Mouse (Mus musculus): ENCODE measurements at regions not wholly inside any gene's neighbourhood (a gene's known extent, or its start where the extent isn't known, plus 50 kb on each side); places are given as distances from the start of the nearest gene placed in this dataset.
"Not testable (repeated sequence)": the region's sequence is repeated elsewhere in the genome, so short reads cannot be mapped to it uniquely, and the experiment has no call there.

GRCm38 (mm10) chr9:33080774-33081173 lies 444.8 kb downstream of the Ets1 start:
- in situ Hi-C loops (cut with MboI; ENCODE audit: low pct_unique_long_range_greater_than_20kb in 1 of 2, low sequenced_read_pairs in 2 of 2, unreplicated experiment in 1 of 2) = loop anchor here (25.0 kb wide), 3 partner anchors 493 to 793 kb away; no protein-coding TSS in a partner anchor

GRCm38 (mm10) chr9:33089977-33090376 lies 454.0 kb downstream of the Ets1 start:
- in situ Hi-C loops (cut with MboI; ENCODE audit: low pct_unique_long_range_greater_than_20kb in 1 of 2, low sequenced_read_pairs in 2 of 2, unreplicated experiment in 1 of 2) = loop anchor here (10.0 to 25.0 kb wide), 5 partner anchors 503 to 803 kb away; no protein-coding TSS in a partner anchor

GRCm38 (mm10) chr9:33091664-33092063 lies 455.6 kb downstream of the Ets1 start:
- in situ Hi-C loops (cut with MboI; ENCODE audit: low pct_unique_long_range_greater_than_20kb in 1 of 2, low sequenced_read_pairs in 2 of 2, unreplicated experiment in 1 of 2) = loop anchor here (10.0 to 25.0 kb wide), 5 partner anchors 504 to 804 kb away; no protein-coding TSS in a partner anchor

- in situ Hi-C loops (cut with MboI; ENCODE audit: low pct_unique_long_range_greater_than_20kb in 1 of 2, low sequenced_read_pairs in 2 of 2, unreplicated experiment in 1 of 2) = loop anchor here (10.0 to 25.0 kb wide), 5 partner anchors 508 to 808 kb away; no protein-coding TSS in a partner anchor
Measured at GRCm38 (mm10) chr9:33095654-33096053, 459.6 kb downstream of the Ets1 start.

- in situ Hi-C loops (cut with MboI; ENCODE audit: low pct_unique_long_range_greater_than_20kb in 1 of 2, low sequenced_read_pairs in 2 of 2, unreplicated experiment in 1 of 2) = no loop called here
Measured at GRCm38 (mm10) chr9:33101206-33101605, 465.2 kb downstream of the Ets1 start.

GRCm38 (mm10) chr9:33104623-33105074 lies 468.6 kb downstream of the Ets1 start:
- in situ Hi-C loops (cut with MboI; ENCODE audit: low pct_unique_long_range_greater_than_20kb in 1 of 2, low sequenced_read_pairs in 2 of 2, unreplicated experiment in 1 of 2) = no loop called here

GRCm38 (mm10) chr9:33123841-33124240 lies 487.8 kb downstream of the Ets1 start:
- in situ Hi-C loops (cut with MboI; ENCODE audit: low pct_unique_long_range_greater_than_20kb in 1 of 2, low sequenced_read_pairs in 2 of 2, unreplicated experiment in 1 of 2) = no loop called here

GRCm38 (mm10) chr9:33152186-33152585 lies 516.2 kb downstream of the Ets1 start:
- in situ Hi-C loops (cut with MboI; ENCODE audit: low pct_unique_long_range_greater_than_20kb in 1 of 2, low sequenced_read_pairs in 2 of 2, unreplicated experiment in 1 of 2) = no loop called here

GRCm38 (mm10) chr9:33168159-33168558 lies 532.1 kb downstream of the Ets1 start:
- in situ Hi-C loops (cut with MboI; ENCODE audit: low pct_unique_long_range_greater_than_20kb in 1 of 2, low sequenced_read_pairs in 2 of 2, unreplicated experiment in 1 of 2) = no loop called here

GRCm38 (mm10) chr9:33169093-33169492 lies 533.1 kb downstream of the Ets1 start:
- in situ Hi-C loops (cut with MboI; ENCODE audit: low pct_unique_long_range_greater_than_20kb in 1 of 2, low sequenced_read_pairs in 2 of 2, unreplicated experiment in 1 of 2) = not testable (repeated sequence)

GRCm38 (mm10) chr9:33180066-33180465 lies 544.0 kb downstream of the Ets1 start:
- in situ Hi-C loops (cut with MboI; ENCODE audit: low pct_unique_long_range_greater_than_20kb in 1 of 2, low sequenced_read_pairs in 2 of 2, unreplicated experiment in 1 of 2) = no loop called here

- in situ Hi-C loops (cut with MboI; ENCODE audit: low pct_unique_long_range_greater_than_20kb in 1 of 2, low sequenced_read_pairs in 2 of 2, unreplicated experiment in 1 of 2) = no loop called here
Measured at GRCm38 (mm10) chr9:33187187-33187586, 551.2 kb downstream of the Ets1 start.

GRCm38 (mm10) chr9:33209083-33209482 lies 573.1 kb downstream of the Ets1 start:
- in situ Hi-C loops (cut with MboI; ENCODE audit: low pct_unique_long_range_greater_than_20kb in 1 of 2, low sequenced_read_pairs in 2 of 2, unreplicated experiment in 1 of 2) = no loop called here

- in situ Hi-C loops (cut with MboI; ENCODE audit: low pct_unique_long_range_greater_than_20kb in 1 of 2, low sequenced_read_pairs in 2 of 2, unreplicated experiment in 1 of 2) = no loop called here
Measured at GRCm38 (mm10) chr9:33214523-33214922, 578.5 kb downstream of the Ets1 start.

GRCm38 (mm10) chr9:33220981-33221380 lies 585.0 kb downstream of the Ets1 start:
- in situ Hi-C loops (cut with MboI; ENCODE audit: low pct_unique_long_range_greater_than_20kb in 1 of 2, low sequenced_read_pairs in 2 of 2, unreplicated experiment in 1 of 2) = no loop called here

GRCm38 (mm10) chr9:33222066-33222805 lies 586.2 kb downstream of the Ets1 start:
- in situ Hi-C loops (cut with MboI; ENCODE audit: low pct_unique_long_range_greater_than_20kb in 1 of 2, low sequenced_read_pairs in 2 of 2, unreplicated experiment in 1 of 2) = no loop called here

- in situ Hi-C loops (cut with MboI; ENCODE audit: low pct_unique_long_range_greater_than_20kb in 1 of 2, low sequenced_read_pairs in 2 of 2, unreplicated experiment in 1 of 2) = loop anchor here (25.0 kb wide), 1 partner anchor 621 kb away; no protein-coding TSS in a partner anchor
Measured at GRCm38 (mm10) chr9:33233699-33234131, 597.7 kb downstream of the Ets1 start.

- in situ Hi-C loops (cut with MboI; ENCODE audit: low pct_unique_long_range_greater_than_20kb in 1 of 2, low sequenced_read_pairs in 2 of 2, unreplicated experiment in 1 of 2) = loop anchor here (25.0 kb wide), 1 partner anchor 626 kb away; no protein-coding TSS in a partner anchor
Measured at GRCm38 (mm10) chr9:33238190-33238589, 602.2 kb downstream of the Ets1 start.

GRCm38 (mm10) chr9:33238846-33239245 lies 602.8 kb downstream of the Ets1 start:
- in situ Hi-C loops (cut with MboI; ENCODE audit: low pct_unique_long_range_greater_than_20kb in 1 of 2, low sequenced_read_pairs in 2 of 2, unreplicated experiment in 1 of 2) = loop anchor here (25.0 kb wide), 1 partner anchor 627 kb away; no protein-coding TSS in a partner anchor

- in situ Hi-C loops (cut with MboI; ENCODE audit: low pct_unique_long_range_greater_than_20kb in 1 of 2, low sequenced_read_pairs in 2 of 2, unreplicated experiment in 1 of 2) = loop anchor here (25.0 kb wide), 1 partner anchor 628 kb away; no protein-coding TSS in a partner anchor
Measured at GRCm38 (mm10) chr9:33240506-33240905, 604.5 kb downstream of the Ets1 start.

Data from mouse embryonic stem cell (cell line).